8 mouse cellular contexts compared by ENCODE assay signal in the genomic region with DNA sequence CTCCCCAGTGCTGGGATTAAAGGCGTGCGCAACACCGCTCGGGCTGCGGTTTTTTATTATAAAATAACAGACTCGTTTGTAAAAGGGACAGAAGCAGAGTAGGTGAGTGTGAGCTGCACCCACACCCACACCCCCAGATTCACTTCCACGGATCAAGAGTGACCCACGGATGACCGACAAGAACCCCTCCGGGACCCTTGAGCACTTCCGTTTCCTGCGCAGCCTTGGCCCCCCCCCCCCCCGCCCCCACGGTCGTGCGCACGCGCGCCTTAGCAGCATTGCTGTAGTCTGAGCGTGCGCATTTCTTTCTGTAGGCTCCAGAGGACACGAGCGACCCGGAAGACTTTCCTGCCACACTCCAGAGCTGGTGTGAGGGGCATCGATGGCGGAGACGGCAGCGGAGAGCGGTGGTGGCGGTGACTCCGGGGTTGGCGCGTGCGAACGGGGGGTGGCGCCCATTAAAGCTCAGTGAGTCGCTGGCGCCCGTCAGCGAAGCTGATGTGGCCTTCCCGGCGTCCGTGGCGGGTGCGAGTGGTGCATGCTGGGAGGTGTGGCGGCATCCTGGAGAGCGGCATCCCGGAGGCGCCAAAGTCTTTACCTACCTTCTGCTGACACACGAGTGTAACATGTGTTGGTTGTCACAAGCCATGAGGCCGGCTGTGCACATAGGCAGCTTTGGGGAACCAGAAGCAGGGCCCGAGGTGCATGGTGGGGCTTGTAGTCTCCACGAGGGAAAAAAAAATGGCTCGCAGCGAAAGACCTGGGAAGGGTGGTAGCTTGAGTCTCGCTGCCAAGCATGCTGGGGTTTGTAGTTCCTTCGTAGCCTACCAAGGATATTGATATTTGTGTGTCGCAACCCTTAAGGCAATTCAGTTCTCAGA. TPM values are rescaled to one million over a fixed set of nuclear protein-coding genes. Genes with fewer than 3 reads are reported as not detected.
DNase-seq lines count a peak whose midpoint lies in the region; ATAC-seq and TF ChIP-seq lines count a peak whose summit lies in the region.

A gene (plus strand): TSS at position 284 of the 881 bp plus-strand sequence.

- intact Hi-C loops in heart, postnatal 36 days (cut with DNase I), result loop anchor here (5.0 kb wide), 1 partner anchor 152 kb away; a partner anchor contains a TSS

- peak within 1 kb of the TSS; percentile 100 for H3K9ac ChIP-seq in ES-E14 (ENCODE audit: insufficient read depth, low read depth, low read length, poor library complexity, severe bottlenecking)
- H3K9ac ChIP-seq in forebrain, embryonic 16.5 days (replicated peaks; ENCODE audit: low read depth, low read length), result peak within 1 kb of the TSS; percentile 87
- H3K9ac ChIP-seq in lung, embryonic 15.5 days, result peak within 1 kb of the TSS; percentile 87

- H3K4me1 ChIP-seq in ES-E14 (ENCODE audit: control insufficient read depth in 2 of 2, insufficient read depth in 2 of 2, low read length in 2 of 2, poor library complexity in 1 of 2), result peaks cover 0 to 23% of the 10 kb centered on the region in 2 experiments; a peak in 1 of 4 replicates
- H3K4me1 ChIP-seq in forebrain, embryonic 16.5 days (replicated peaks; ENCODE audit: control insufficient read depth, insufficient read depth, low read length), result peaks cover 26% of the 10 kb centered on the region
- peaks cover 41% of the 10 kb centered on the region for H3K4me1 ChIP-seq in lung, embryonic 15.5 days

- 2% methylated on average over 58 of the region's 58 CpGs for WGBS in forebrain, embryonic 16.5 days
- under 1% methylated on average over 56 of the region's 58 CpGs for WGBS in lung, embryonic 15.5 days

- H3K4me2 ChIP-seq in forebrain, embryonic 16.5 days (ENCODE audit: low read length), result peak within 1 kb of the TSS; percentile 82
- H3K4me2 ChIP-seq in lung, embryonic 15.5 days, result peak within 1 kb of the TSS; percentile 70

- peak within 1 kb of the TSS; percentile 94 for H3K27ac ChIP-seq in ES-E14 (ENCODE audit: insufficient read depth, low read depth, low read length, poor library complexity, severe bottlenecking)
- H3K27ac ChIP-seq in forebrain, embryonic 16.5 days (ENCODE audit: low read length), result peak within 1 kb of the TSS; percentile 96
- peak within 1 kb of the TSS; percentile 96 for H3K27ac ChIP-seq in lung, embryonic 15.5 days

- no peaks in the 10 kb centered on the region for H3K9me3 ChIP-seq in ES-E14 (ENCODE audit: control insufficient read depth, insufficient read depth, low read depth, low read length)
- H3K9me3 ChIP-seq in forebrain, embryonic 16.5 days (ENCODE audit: control insufficient read depth, low read length), result no peaks in the 10 kb centered on the region
- no peaks in the 10 kb centered on the region for H3K9me3 ChIP-seq in lung, embryonic 15.5 days

- H3K27me3 ChIP-seq in forebrain, embryonic 16.5 days (replicated peaks; ENCODE audit: control insufficient read depth, insufficient read depth, low read length), result no peaks in the 10 kb centered on the region
- H3K27me3 ChIP-seq in lung, embryonic 15.5 days, result no peaks in the 10 kb centered on the region

- H3K36me3 ChIP-seq in ES-E14 (ENCODE audit: control insufficient read depth, insufficient read depth, low read length, poor library complexity, severe bottlenecking), result peaks cover 27% of the 10 kb centered on the region
- peaks cover 17% of the 10 kb centered on the region for H3K36me3 ChIP-seq in forebrain, embryonic 16.5 days (ENCODE audit: control insufficient read depth, insufficient read depth)
- peaks cover 23% of the 10 kb centered on the region for H3K36me3 ChIP-seq in lung, embryonic 15.5 days

- peak within 1 kb of the TSS; percentile 84 to 97 for H3K4me3 ChIP-seq in ES-E14 (ENCODE audit: insufficient read depth in 1 of 2, low read depth in 1 of 2, low read length in 2 of 2, poor library complexity in 1 of 2, severe bottlenecking in 1 of 2)
- H3K4me3 ChIP-seq in forebrain, embryonic 16.5 days (replicated peaks; ENCODE audit: low read length), result peak within 1 kb of the TSS; percentile 76
- H3K4me3 ChIP-seq in lung, embryonic 15.5 days, result peak within 1 kb of the TSS; percentile 74

- in situ Hi-C loops in ES-E14 (cut with MboI; ENCODE audit: low sequenced_read_pairs in 2 of 2, unreplicated experiment in 2 of 2), result no loop called here

- peak; percentile 88 for ATAC-seq in forebrain, embryonic 16.5 days
- peak; percentile 82 for ATAC-seq in lung, embryonic 15.5 days (ENCODE audit: borderline replicate concordance, extremely low read depth, low FRiP score, low TSS enrichment)

- no peak for DNase-seq in ES-E14 (ENCODE audit: low read depth, low spot score)
- DNase-seq in cerebellum, adult 18-20 months, result peak; percentile 92
- DNase-seq in heart, postnatal 36 days, result peak; percentile 87 to 97
- peak; percentile 90 to 91 for DNase-seq in layer of hippocampus, adult 8-10 months (ENCODE audit: low spot score in 2 of 2)
- peak; percentile 80 for DNase-seq in ovary, adult 18-20 months (ENCODE audit: low spot score)
- peak; percentile 92 for DNase-seq in thymus, postnatal 0 days (ENCODE audit: low spot score)

TF ChIP-seq in ES-E14, 5 proteins besides CTCF, POLR2A, EP300 and RAD21:
- TF ChIP-seq ZNF384 (IDR thresholded peaks at IDR 0.05; ENCODE audit: low read depth, low read length), result peak; percentile 87; the same call in 1 of the 2 replicates
- peak; percentile 96 for TF ChIP-seq HCFC1 (IDR thresholded peaks at IDR 0.05; ENCODE audit: borderline replicate concordance, insufficient read depth, low read length)
- TF ChIP-seq MAFK (IDR thresholded peaks at IDR 0.05; ENCODE audit: insufficient read depth, low read depth, low read length), result no peak

RNA-seq across cellular contexts. Expression of the gene that starts here (rescaled TPM):
- total RNA-seq in ES-E14 (2012; rRNA removed), result 70.2 and 108 TPM in 2 replicates
- polyA plus RNA-seq in forebrain, embryonic 16.5 days (2015; fragmentation: Nextera tagmentation; extraction: Ambion mirVana), result 73.5 and 90.4 TPM in 2 replicates
- 10 to 100 TPM; 18.8 to 20.3 TPM for total RNA-seq in heart, postnatal 36 days (2021)
- 10 to 100 TPM; 65.0 to 75.5 (median 71.4) TPM for total RNA-seq in layer of hippocampus, adult 8-10 months (2022)
- 42.6 and 46.5 TPM in 2 replicates for polyA plus RNA-seq in lung, embryonic 15.5 days (2015; fragmentation: Nextera tagmentation; extraction: Ambion mirVana)
- polyA plus RNA-seq in thymus, postnatal 0 days (2015; fragmentation: Nextera tagmentation; extraction: Ambion mirVana), result 34.0 and 36.5 TPM in 2 replicates
